Mouse (Mus musculus): ENCODE results near the gene Haus2. TPM values are rescaled to one million over a fixed set of nuclear protein-coding genes. Genes with fewer than 3 reads are reported as not detected.

Gene Haus2
- polyA plus RNA-seq, 1 experiment from 2014 or later: 39.3 TPM

- no peak overlapping the region for H3K4me3 ChIP-seq (ENCODE audit: low read depth, low read length)
- 95% methylated on average over 2 of the region's 2 CpGs for WGBS
- no peaks in the 10 kb centered on the region for H3K27me3 ChIP-seq (ENCODE audit: control insufficient read depth, insufficient read depth, low read length)
- H3K4me2 ChIP-seq: no peak overlapping the region
- no peak for ATAC-seq (ENCODE audit: low FRiP score)
- no peaks in the 10 kb centered on the region for H3K9me3 ChIP-seq (ENCODE audit: control insufficient read depth, low read length)
- no peak for DNase-seq (ENCODE audit: low spot score, missing footprints)
- no peaks in the 10 kb centered on the region for H3K4me1 ChIP-seq (ENCODE audit: control insufficient read depth, insufficient read depth, low read length)
- H3K27ac ChIP-seq (ENCODE audit: low read depth, low read length): no peak overlapping the region
- no peak overlapping the region for H3K9ac ChIP-seq (ENCODE audit: low read length)
- H3K36me3 ChIP-seq (ENCODE audit: control insufficient read depth, insufficient read depth, low read length): peaks cover 17% of the 10 kb centered on the region
These were observed 11.4 kb upstream of the Haus2 start for GRCm38 (mm10) chr2:120597734-120598133.

- no peaks in the 10 kb centered on the region for H3K27me3 ChIP-seq (ENCODE audit: control insufficient read depth, insufficient read depth, low read length)
- no peak overlapping the region for H3K4me3 ChIP-seq (ENCODE audit: low read depth, low read length)
- ATAC-seq (ENCODE audit: low FRiP score) (no peak), DNase-seq (ENCODE audit: low spot score, missing footprints) (no peak)
- no peaks in the 10 kb centered on the region for H3K4me1 ChIP-seq (ENCODE audit: control insufficient read depth, insufficient read depth, low read length)
- H3K9ac ChIP-seq (ENCODE audit: low read length): no peak overlapping the region
- H3K27ac ChIP-seq (ENCODE audit: low read depth, low read length): no peak overlapping the region
- H3K9me3 ChIP-seq (ENCODE audit: control insufficient read depth, low read length): no peaks in the 10 kb centered on the region
- H3K36me3 ChIP-seq (ENCODE audit: control insufficient read depth, insufficient read depth, low read length): peaks cover 17% of the 10 kb centered on the region
- H3K4me2 ChIP-seq: no peak overlapping the region
- WGBS: 93% methylated on average over 4 of the region's 4 CpGs
These were observed 9.7 kb upstream of the Haus2 start for GRCm38 (mm10) chr2:120599506-120599905.

- H3K9me3 ChIP-seq (ENCODE audit: control insufficient read depth, low read length): no peaks in the 10 kb centered on the region
- 88% methylated on average over 6 of the region's 6 CpGs for WGBS
- H3K27me3 ChIP-seq (ENCODE audit: control insufficient read depth, insufficient read depth, low read length): no peaks in the 10 kb centered on the region
- H3K4me2 ChIP-seq: no peak overlapping the region
- ATAC-seq (ENCODE audit: low FRiP score) (no peak), DNase-seq (ENCODE audit: low spot score, missing footprints) (no peak)
- no peak overlapping the region for H3K4me3 ChIP-seq (ENCODE audit: low read depth, low read length)
- H3K36me3 ChIP-seq (ENCODE audit: control insufficient read depth, insufficient read depth, low read length): no peaks in the 10 kb centered on the region
- H3K4me1 ChIP-seq (ENCODE audit: control insufficient read depth, insufficient read depth, low read length): peaks cover 9% of the 10 kb centered on the region; the same call in 1 of the 2 replicates
- H3K27ac ChIP-seq (ENCODE audit: low read depth, low read length): no peak overlapping the region
- H3K9ac ChIP-seq (ENCODE audit: low read length): no peak overlapping the region
These were observed 3.0 kb upstream of the Haus2 start for GRCm38 (mm10) chr2:120606021-120606690.

- peaks cover 7% of the 10 kb centered on the region for H3K36me3 ChIP-seq (ENCODE audit: control insufficient read depth, insufficient read depth, low read length)
- WGBS: 92% methylated on average over 5 of the region's 5 CpGs
- no peak for ATAC-seq (ENCODE audit: low FRiP score)
These were observed 7.3 kb downstream of the Haus2 start for GRCm38 (mm10) chr2:120616279-120617163.

GRCm38 (mm10) chr2:120619538-120619937 is 10.4 kb downstream of the Haus2 start:
- H3K27me3 ChIP-seq (ENCODE audit: control insufficient read depth, insufficient read depth, low read length): no peaks in the 10 kb centered on the region
- H3K9me3 ChIP-seq (ENCODE audit: control insufficient read depth, low read length): no peaks in the 10 kb centered on the region
- ATAC-seq (ENCODE audit: low FRiP score) (no peak), DNase-seq (ENCODE audit: low spot score, missing footprints) (no peak)
- WGBS: 100% methylated on average over 1 of the region's 1 CpGs
- no peak overlapping the region for H3K27ac ChIP-seq (ENCODE audit: low read depth, low read length)
- no peak overlapping the region for H3K4me3 ChIP-seq (ENCODE audit: low read depth, low read length)
- no peak overlapping the region for H3K9ac ChIP-seq (ENCODE audit: low read length)
- peaks cover 5% of the 10 kb centered on the region; the same call in 1 of the 2 replicates for H3K36me3 ChIP-seq (ENCODE audit: control insufficient read depth, insufficient read depth, low read length)
- H3K4me2 ChIP-seq: no peak overlapping the region
- H3K4me1 ChIP-seq (ENCODE audit: control insufficient read depth, insufficient read depth, low read length): no peaks in the 10 kb centered on the region

More at GRCm38 (mm10) chr2:120616279-120617163, 7.3 kb downstream of the Haus2 start:
- Histone ChIP-seq H3K4me1 (ENCODE audit: control insufficient read depth, insufficient read depth, low read length) (no peaks in the 10 kb centered on the region), H3K4me2 (no peak overlapping the region), H3K9me3 (ENCODE audit: control insufficient read depth, low read length) (no peaks in the 10 kb centered on the region), H3K27ac (ENCODE audit: low read depth, low read length) (no peak overlapping the region), H3K9ac (ENCODE audit: low read length) (no peak overlapping the region), H3K27me3 (ENCODE audit: control insufficient read depth, insufficient read depth, low read length) (no peaks in the 10 kb centered on the region), H3K4me3 (ENCODE audit: low read depth, low read length) (no peak overlapping the region)
- no peak for DNase-seq (ENCODE audit: low spot score, missing footprints)

- Histone ChIP-seq H3K4me2 (no peak overlapping the region), H3K36me3 (ENCODE audit: control insufficient read depth, insufficient read depth, low read length) (peaks cover 5% of the 10 kb centered on the region; the same call in 1 of the 2 replicates), H3K9ac (ENCODE audit: low read length) (no peak overlapping the region), H3K9me3 (ENCODE audit: control insufficient read depth, low read length) (no peaks in the 10 kb centered on the region), H3K4me3 (ENCODE audit: low read depth, low read length) (no peak overlapping the region), H3K27ac (ENCODE audit: low read depth, low read length) (no peak overlapping the region), H3K27me3 (ENCODE audit: control insufficient read depth, insufficient read depth, low read length) (no peaks in the 10 kb centered on the region), H3K4me1 (ENCODE audit: control insufficient read depth, insufficient read depth, low read length) (no peaks in the 10 kb centered on the region)
- no peak for ATAC-seq (ENCODE audit: low FRiP score)
- no peak for DNase-seq (ENCODE audit: low spot score, missing footprints)
These were observed 13.7 kb downstream of the Haus2 start for GRCm38 (mm10) chr2:120622920-120623319.

- no peaks in the 10 kb centered on the region for H3K36me3 ChIP-seq (ENCODE audit: control insufficient read depth, insufficient read depth, low read length)
- H3K9me3 ChIP-seq (ENCODE audit: control insufficient read depth, low read length): no peaks in the 10 kb centered on the region
- no peaks in the 10 kb centered on the region for H3K27me3 ChIP-seq (ENCODE audit: control insufficient read depth, insufficient read depth, low read length)
- peak overlapping the region; percentile 61; the same call in 1 of the 2 replicates for H3K4me2 ChIP-seq
- ATAC-seq (ENCODE audit: low FRiP score): peak; percentile 25; the same call in 1 of the 2 replicates
- WGBS: 33% methylated on average over 10 of the region's 10 CpGs
- H3K4me1 ChIP-seq (ENCODE audit: control insufficient read depth, insufficient read depth, low read length): peaks cover 4% of the 10 kb centered on the region; the same call in 1 of the 2 replicates
- peak; percentile 94 for DNase-seq (ENCODE audit: low spot score, missing footprints)
- no peak overlapping the region for H3K27ac ChIP-seq (ENCODE audit: low read depth, low read length)
- peak overlapping the region; percentile 49; the same call in 1 of the 2 replicates for H3K9ac ChIP-seq (ENCODE audit: low read length)
- H3K4me3 ChIP-seq (ENCODE audit: low read depth, low read length): peak overlapping the region; percentile 25; the same call in 1 of the 2 replicates
These were observed 19.1 kb downstream of the Haus2 start for GRCm38 (mm10) chr2:120628076-120628865.

GRCm38 (mm10) chr2:120628886-120629735 is 19.9 kb downstream of the Haus2 start, which contains the start of gene Stard9:
TSS of gene Stard9 (plus strand) at chr2:120629121.
- Histone ChIP-seq H3K4me3 (ENCODE audit: low read depth, low read length) (peak within 1 kb of the TSS; percentile 46), H3K4me1 (ENCODE audit: control insufficient read depth, insufficient read depth, low read length) (peaks cover 4% of the 10 kb centered on the region; the same call in 1 of the 2 replicates), H3K4me2 (peak within 1 kb of the TSS; percentile 61), H3K27ac (ENCODE audit: low read depth, low read length) (no peak within 1 kb of the TSS), H3K9ac (ENCODE audit: low read length) (peak within 1 kb of the TSS; percentile 64), H3K9me3 (ENCODE audit: control insufficient read depth, low read length) (no peaks in the 10 kb centered on the region), H3K27me3 (ENCODE audit: control insufficient read depth, insufficient read depth, low read length) (no peaks in the 10 kb centered on the region), H3K36me3 (ENCODE audit: control insufficient read depth, insufficient read depth, low read length) (no peaks in the 10 kb centered on the region)
- ATAC-seq (ENCODE audit: low FRiP score): peak; percentile 100
- DNase-seq (ENCODE audit: low spot score, missing footprints): peak; percentile 99
- WGBS: 2% methylated on average over 36 of the region's 36 CpGs

Measured in midbrain, embryonic 11.5 days (tissue).